ENCODE assay signal across 8 mouse cellular contexts in the genomic region with DNA sequence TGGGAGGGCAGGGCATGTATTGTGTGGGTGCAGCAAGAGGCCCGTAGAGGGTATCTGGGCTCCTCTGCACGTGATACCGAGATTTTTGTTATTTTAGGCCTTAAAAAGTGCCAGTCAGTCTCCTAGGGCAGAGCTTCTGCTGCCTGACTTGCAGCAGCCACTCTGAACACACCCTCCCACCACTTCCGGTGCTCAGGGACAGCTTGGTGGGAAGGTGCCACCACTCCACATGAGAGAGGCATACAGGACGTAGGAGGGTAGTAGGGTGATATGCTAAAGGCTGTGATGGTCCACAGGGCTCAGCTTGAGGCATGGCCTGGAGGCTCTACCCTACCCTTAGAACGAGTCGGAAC. TPM values are rescaled to one million over a fixed set of nuclear protein-coding genes. Genes with fewer than 3 reads are reported as not detected.
DNase-seq lines count a peak whose midpoint lies in the region; ATAC-seq lines count a peak whose summit lies in the region.

No protein-coding gene starts in this region.

- H3K27me3 ChIP-seq in erythroblast, embryonic 14.5 days (ENCODE audit: control insufficient read depth) = no peaks in the 10 kb centered on the region
- H3K27me3 ChIP-seq in limb, embryonic 13.5 days = peaks cover 16% of the 10 kb centered on the region
- peaks cover 8% of the 10 kb centered on the region for H3K27me3 ChIP-seq in midbrain, embryonic 12.5 days

- H3K4me1 ChIP-seq in erythroblast, embryonic 14.5 days (ENCODE audit: control insufficient read depth) = peaks cover 26% of the 10 kb centered on the region
- H3K4me1 ChIP-seq in limb, embryonic 13.5 days = peaks cover 24% of the 10 kb centered on the region
- peaks cover 29% of the 10 kb centered on the region for H3K4me1 ChIP-seq in midbrain, embryonic 12.5 days

- 31% methylated on average over 7 of the region's 7 CpGs for WGBS in limb, embryonic 13.5 days
- 37% methylated on average over 7 of the region's 7 CpGs for WGBS in midbrain, embryonic 12.5 days

- ATAC-seq in erythroblast, adult 5-6 weeks (replicated peaks; ENCODE audit: low FRiP score, poor library complexity, severe bottlenecking) = no peak
- no peak; the same call in 1 of the 2 replicates for ATAC-seq in limb, embryonic 13.5 days (ENCODE audit: low FRiP score, low read depth)
- ATAC-seq in midbrain, embryonic 12.5 days (ENCODE audit: low FRiP score, low read depth) = peak; percentile 8; the same call in 1 of the 2 replicates

- no peaks in the 10 kb centered on the region; the same call in 1 of the 2 replicates for H3K36me3 ChIP-seq in erythroblast, embryonic 14.5 days (ENCODE audit: control insufficient read depth)
- peaks cover 5% of the 10 kb centered on the region for H3K36me3 ChIP-seq in limb, embryonic 13.5 days
- no peaks in the 10 kb centered on the region for H3K36me3 ChIP-seq in midbrain, embryonic 12.5 days

- peak overlapping the region; percentile 65 for H3K4me3 ChIP-seq in erythroblast, embryonic 14.5 days (replicated peaks)
- peak overlapping the region; percentile 73 for H3K4me3 ChIP-seq in limb, embryonic 13.5 days
- H3K4me3 ChIP-seq in midbrain, embryonic 12.5 days = peak overlapping the region; percentile 73

- no peak overlapping the region for H3K27ac ChIP-seq in limb, embryonic 13.5 days
- peak overlapping the region; percentile 83; the same call in 1 of the 2 replicates for H3K27ac ChIP-seq in midbrain, embryonic 12.5 days (replicated peaks)

- no peaks in the 10 kb centered on the region for H3K9me3 ChIP-seq in erythroblast, embryonic 14.5 days (ENCODE audit: control insufficient read depth, low read length)
- no peaks in the 10 kb centered on the region for H3K9me3 ChIP-seq in limb, embryonic 13.5 days
- H3K9me3 ChIP-seq in midbrain, embryonic 12.5 days = no peaks in the 10 kb centered on the region

- H3K4me2 ChIP-seq in limb, embryonic 13.5 days (replicated peaks) = peak overlapping the region; percentile 94
- H3K4me2 ChIP-seq in midbrain, embryonic 12.5 days (replicated peaks) = peak overlapping the region; percentile 90

- DNase-seq in MN1 (ENCODE audit: low spot score) = peak; percentile 33
- peak; percentile 80 to 82 for DNase-seq in frontal cortex, postnatal 36 days (ENCODE audit: low spot score in 2 of 2)
- DNase-seq in thymus, adult 18-20 months = peak; percentile 54 to 73
- DNase-seq in embryo, embryonic 10 days (ENCODE audit: low spot score) = no peak

- peak overlapping the region; percentile 77 for H3K9ac ChIP-seq in limb, embryonic 13.5 days
- peak overlapping the region; percentile 77 for H3K9ac ChIP-seq in midbrain, embryonic 12.5 days (replicated peaks)

RNA-seq across cellular contexts. Expression of gene Fam168b, which starts 40.6 kb away (rescaled TPM):
- 5.2 and 5.4 TPM in 2 replicates for polyA plus RNA-seq in erythroblast, embryonic 14.5 days (2012)
- total RNA-seq in erythroblast, adult 5-6 weeks (2015; ENCODE audit: low replicate concordance) = 6.3 and 13.6 TPM in 2 replicates
- 15.9 and 29.3 TPM in 2 replicates for total RNA-seq in erythroblast, adult 5-6 weeks (2017; ENCODE audit: low replicate concordance)
- polyA plus RNA-seq in limb, embryonic 13.5 days (2015; fragmentation: Nextera tagmentation; extraction: Ambion mirVana) = 91.2 and 99.0 TPM in 2 replicates
- 167 and 183 TPM in 2 replicates for polyA plus RNA-seq in midbrain, embryonic 12.5 days (2016; fragmentation: Nextera tagmentation; extraction: Ambion mirVana)

RNA-seq across cellular contexts. Expression of gene Plekhb2, which starts 47.5 kb away (rescaled TPM):
- 0.05 and 0.08 TPM in 2 replicates for polyA plus RNA-seq in erythroblast, embryonic 14.5 days (2012)
- total RNA-seq in erythroblast, adult 5-6 weeks (2015; ENCODE audit: low replicate concordance) = 16.7 and 24.9 TPM in 2 replicates
- total RNA-seq in erythroblast, adult 5-6 weeks (2017; ENCODE audit: low replicate concordance) = 5.4 and 5.5 TPM in 2 replicates
- polyA plus RNA-seq in limb, embryonic 13.5 days (2015; fragmentation: Nextera tagmentation; extraction: Ambion mirVana) = 16.2 and 17.9 TPM in 2 replicates
- 47.9 and 53.2 TPM in 2 replicates for polyA plus RNA-seq in midbrain, embryonic 12.5 days (2016; fragmentation: Nextera tagmentation; extraction: Ambion mirVana)

Comparison
In these comparisons a context has a peak if more than half of its experiments do, and no peak if none do; other contexts are left out.
1. RNA of gene Fam168b, which starts 40.6 kb away (polyA plus RNA-seq): 167 to 183 TPM in midbrain, embryonic 12.5 days and 91.2 to 99.0 TPM in limb, embryonic 13.5 days; 5.2 to 5.4 TPM in erythroblast, embryonic 14.5 days; every median in the first group is over 10 times any median in the second.
2. RNA of gene Plekhb2, which starts 47.5 kb away (polyA plus RNA-seq): 47.9 to 53.2 TPM in midbrain, embryonic 12.5 days and 16.2 to 17.9 TPM in limb, embryonic 13.5 days; 0.05 to 0.08 TPM in erythroblast, embryonic 14.5 days; every median in the first group is over 10 times any median in the second.
3. Peak in every context shown above with its lines, with median percentiles within 50 percentile points of each other: H3K4me3 ChIP-seq.